Mouse (Mus musculus) stomach, postnatal 0 days (tissue): ENCODE measurements around the gene Pmm2.

Source experiments
- CTCF ChIP-seq: IDR thresholded peaks from 2 replicates; pipeline ENCODE4 v1.5.1; 2016; ENCODE audit warnings: antibody characterized with exemption, low read depth, mild to moderate bottlenecking, moderate library complexity
- EP300 ChIP-seq: optimal IDR thresholded peaks from 2 replicates; pipeline ENCODE3; 2016; ENCODE audit warnings: antibody characterized with exemption

DNA sequence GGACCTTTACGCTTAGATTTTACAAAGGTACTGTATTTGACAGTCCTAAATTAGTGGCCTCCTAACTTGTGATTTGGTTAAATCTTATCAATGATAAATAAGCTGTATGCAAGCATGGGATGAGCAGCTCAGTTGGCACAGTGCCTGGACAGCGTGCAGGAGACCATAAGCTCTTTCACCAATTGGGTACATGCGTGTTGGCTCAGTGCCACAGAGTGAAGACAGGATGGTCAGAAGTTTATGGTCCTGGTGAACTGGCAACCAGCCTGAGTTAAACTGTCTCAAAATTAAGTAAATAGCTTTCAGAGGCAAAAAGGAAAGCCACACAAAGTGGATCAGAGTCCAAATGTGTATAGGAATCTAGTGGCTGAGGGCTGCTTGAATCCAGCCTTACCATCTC lies 63.1 kb downstream of the Pmm2 start:
- TF ChIP-seq CTCF = no peak
- TF ChIP-seq EP300 = no peak
